Mouse (Mus musculus) c-Kit-negative CD71-positive TER-119-positive erythroid progenitor cells, embryonic 14.5 days (primary cell): ENCODE results near the gene Camta1.

ENCODE experiments used
- DNase-seq: peaks from one replicate; pipeline ENCODE4 v3.0.0-alpha.2; 2013; ENCODE audit warnings: low read depth, low spot score

The Camta1 gene

GRCm38 (mm10) chr4:151860441-151861331 is 990 bp downstream of the Camta1 start:
- DNase-seq: no peak

GRCm38 (mm10) chr4:151859275-151859674 is 2.4 kb downstream of the Camta1 start:
- DNase-seq: no peak

- no peak for DNase-seq
Observed at GRCm38 (mm10) chr4:151853949-151854348, 7.7 kb downstream of the Camta1 start.

GRCm38 (mm10) chr4:151851179-151851578 is 10.5 kb downstream of the Camta1 start:
- no peak for DNase-seq

GRCm38 (mm10) chr4:151842591-151842990 is 19.1 kb downstream of the Camta1 start:
- no peak for DNase-seq

GRCm38 (mm10) chr4:151838518-151838917 is 23.2 kb downstream of the Camta1 start:
- DNase-seq: no peak

- no peak for DNase-seq
Observed at GRCm38 (mm10) chr4:151835860-151836259, 25.8 kb downstream of the Camta1 start.

GRCm38 (mm10) chr4:151834536-151834935 is 27.1 kb downstream of the Camta1 start:
- no peak for DNase-seq

- no peak for DNase-seq
Observed at GRCm38 (mm10) chr4:151833940-151834449, 27.7 kb downstream of the Camta1 start.

- no peak for DNase-seq
Observed at GRCm38 (mm10) chr4:151827840-151828239, 33.8 kb downstream of the Camta1 start.

GRCm38 (mm10) chr4:151827356-151827755 is 34.3 kb downstream of the Camta1 start:
- no peak for DNase-seq

GRCm38 (mm10) chr4:151823963-151824362 is 37.7 kb downstream of the Camta1 start:
- DNase-seq: no peak

- DNase-seq: no peak
Observed at GRCm38 (mm10) chr4:151822986-151823385, 38.7 kb downstream of the Camta1 start.

GRCm38 (mm10) chr4:151817981-151818766 is 43.5 kb downstream of the Camta1 start:
- no peak for DNase-seq

- no peak for DNase-seq
Observed at GRCm38 (mm10) chr4:151813711-151814110, 48.0 kb downstream of the Camta1 start.

- no peak for DNase-seq
Observed at GRCm38 (mm10) chr4:151805685-151806084, 56.0 kb downstream of the Camta1 start.

GRCm38 (mm10) chr4:151805046-151805445 is 56.6 kb downstream of the Camta1 start:
- DNase-seq: no peak

- no peak for DNase-seq
Observed at GRCm38 (mm10) chr4:151804208-151804607, 57.5 kb downstream of the Camta1 start.

GRCm38 (mm10) chr4:151798630-151799029 is 63.0 kb downstream of the Camta1 start:
- no peak for DNase-seq

- DNase-seq: no peak
Observed at GRCm38 (mm10) chr4:151793694-151794093, 68.0 kb downstream of the Camta1 start.

- no peak for DNase-seq
Observed at GRCm38 (mm10) chr4:151786946-151787705, 74.5 kb downstream of the Camta1 start.

- no peak for DNase-seq
Observed at GRCm38 (mm10) chr4:151780511-151780910, 81.2 kb downstream of the Camta1 start.
